Mouse (Mus musculus) layer of hippocampus, postnatal 14 days (tissue): ENCODE results near the gene Mex3b. TPM values are rescaled to one million over a fixed set of nuclear protein-coding genes. Genes with fewer than 3 reads are reported as not detected.
A peak's percentile ranks its signal among the peaks of the same experiment; 100 is the strongest.

Source experiments
- DNase-seq, 2 experiments: peaks; one replicate each; pipeline ENCODE4 v3.0.0; 2021 to 2022; ENCODE audit warnings: low spot score in 2 of 2, mixed read lengths in 1 of 2
- long read RNA-seq, 2 experiments: library from polyadenylated mRNA; stranded (forward); transcript quantifications; one replicate each; pipeline ENCODE4 v2.0.0; 2021
- total RNA-seq, 2 experiments: library from RNA; stranded (reverse); gene quantifications; 2 replicates each; pipeline ENCODE4 v1.2.3; 2021

The Mex3b gene
- total RNA-seq, result 10 to 100 TPM; 29.8 to 30.1 TPM
- long read RNA-seq, experiment 1, transcript Mex3b-201 (2 exons, 3,355 nt), result major isoform, 17 of 22 reads
- long read RNA-seq, experiment 1, partial matches to known transcripts, result 4 of 22 reads
- long read RNA-seq, experiment 1, other reads (novel, unspliced or antisense), result 1 of 22 reads
- long read RNA-seq, experiment 2, transcript Mex3b-201 (2 exons, 3,355 nt), result major isoform, 18 of 26 reads
- long read RNA-seq, experiment 2, partial matches to known transcripts, result 0 of 26 reads
- long read RNA-seq, experiment 2, other reads (novel, unspliced or antisense), result 8 of 26 reads

DNA sequence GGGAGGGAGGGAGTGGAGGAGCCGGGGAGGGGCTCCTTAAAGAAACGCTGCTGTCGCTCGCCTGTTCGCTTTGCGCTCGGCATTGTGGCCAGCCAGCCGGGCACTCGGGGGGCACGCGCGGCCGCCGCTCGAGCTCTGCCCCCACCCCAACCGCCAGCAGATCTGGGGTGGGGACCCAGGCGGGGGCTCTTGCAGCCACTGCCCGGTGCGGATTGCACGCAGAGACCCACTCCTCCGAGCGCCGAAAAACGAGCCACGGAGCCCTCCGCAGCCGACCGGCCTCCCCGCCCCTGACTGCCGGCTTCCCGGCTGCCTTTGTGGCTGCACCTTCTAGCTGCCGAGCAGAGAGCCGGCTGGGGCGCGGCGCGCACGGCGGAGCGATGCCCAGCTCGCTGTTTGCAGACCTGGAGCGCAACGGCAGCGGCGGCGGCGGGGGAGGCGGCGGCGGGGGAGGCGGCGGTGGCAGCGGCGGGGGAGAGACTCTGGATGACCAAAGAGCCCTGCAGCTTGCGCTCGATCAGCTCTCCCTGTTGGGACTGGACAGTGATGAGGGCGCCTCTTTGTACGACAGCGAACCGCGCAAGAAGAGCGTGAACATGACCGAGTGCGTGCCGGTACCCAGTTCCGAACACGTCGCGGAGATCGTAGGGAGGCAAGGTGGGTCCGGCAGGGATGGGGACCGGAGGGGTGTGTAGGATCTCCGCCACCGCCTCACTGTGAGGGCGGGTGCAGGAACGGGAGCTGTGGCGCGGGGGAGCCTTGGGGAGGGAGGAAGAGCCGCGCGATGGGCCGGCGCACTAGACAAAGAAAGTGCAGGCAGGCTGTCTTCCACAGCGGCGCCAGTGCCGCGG lies at the start of gene Mex3b:
Gene Mex3b (plus strand): TSS at position 63 of the 851 bp plus-strand sequence.
- DNase-seq, result peak; percentile 61 to 88

DNA sequence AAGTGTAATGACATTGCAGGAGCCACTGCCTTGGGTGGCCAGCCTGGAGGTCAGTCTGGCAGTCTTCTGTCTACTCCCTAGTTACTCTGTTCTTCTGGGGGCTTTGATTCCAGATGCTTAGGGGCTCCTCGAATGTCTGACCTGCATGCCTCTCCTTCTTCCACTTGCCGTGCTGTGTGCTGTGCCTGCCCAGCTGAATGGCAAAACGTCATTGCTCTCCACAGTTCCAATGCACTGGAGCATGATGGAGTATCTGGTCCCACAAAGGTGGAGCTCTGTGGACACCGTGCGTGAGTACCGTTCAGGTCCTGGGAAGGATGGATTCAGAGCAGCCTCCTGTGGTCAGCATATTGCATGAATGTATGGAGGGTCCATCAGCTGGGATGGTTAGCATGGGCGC lies 47.6 kb upstream of the Mex3b start:
- no peak for DNase-seq

DNA sequence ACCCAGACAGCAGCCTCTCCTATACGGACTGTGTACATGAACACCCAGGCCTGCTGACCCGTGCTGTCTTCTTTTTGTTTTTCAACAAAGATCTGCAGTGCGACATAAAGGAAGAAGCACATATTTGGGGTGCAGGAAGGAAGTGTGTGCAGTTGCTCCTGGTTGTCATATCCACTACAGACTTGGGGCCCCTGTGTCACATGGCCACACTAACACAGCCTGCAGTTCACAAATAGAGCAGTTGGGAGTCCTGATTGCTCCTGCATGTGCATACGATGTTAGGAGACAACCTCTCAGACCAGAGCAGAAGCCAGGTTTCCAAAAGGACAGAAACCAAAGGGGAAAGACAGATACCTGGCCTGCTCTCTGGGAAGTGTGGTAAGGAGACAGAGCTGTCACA lies 46.5 kb upstream of the Mex3b start:
- no peak for DNase-seq

DNA sequence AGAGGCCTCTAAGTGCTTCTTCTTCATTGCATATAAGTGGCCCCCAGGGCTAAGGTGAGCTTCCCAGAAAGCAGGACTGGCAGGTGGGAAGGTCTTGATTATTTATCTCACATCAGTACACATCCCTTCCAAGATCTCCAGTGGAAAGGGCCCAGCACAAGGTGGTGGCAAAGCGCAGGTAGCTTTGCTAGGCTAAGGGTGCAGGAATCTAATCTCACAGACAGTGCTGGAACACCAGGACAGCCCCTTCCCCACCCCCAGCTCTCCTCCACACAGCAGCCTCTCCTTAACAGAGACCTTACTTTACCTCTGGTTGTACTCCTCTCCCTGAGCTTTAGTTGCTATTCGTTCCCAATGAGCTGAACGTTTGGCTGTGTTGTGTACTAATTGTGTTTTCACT lies 45.6 kb upstream of the Mex3b start:
- no peak for DNase-seq

DNA sequence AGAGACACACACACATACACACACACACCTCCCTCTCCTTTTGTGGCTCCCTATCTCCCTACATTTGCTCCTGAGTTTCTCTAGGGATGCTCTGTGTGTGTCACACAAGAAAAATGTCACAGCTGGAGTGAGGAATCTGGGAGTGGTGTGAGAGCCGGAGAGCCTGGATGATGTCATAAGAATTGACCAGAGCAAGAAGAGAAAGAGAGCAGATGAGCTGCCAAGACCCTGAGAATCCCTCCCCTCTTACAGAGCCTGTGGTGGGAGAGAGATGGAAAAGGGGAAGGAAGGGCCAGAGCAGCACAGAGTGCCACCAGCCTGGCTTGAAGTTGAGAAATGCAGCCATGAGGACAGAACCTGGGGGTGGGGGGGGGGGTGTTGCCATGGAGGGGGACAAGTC lies 44.6 kb upstream of the Mex3b start:
- no peak for DNase-seq

DNA sequence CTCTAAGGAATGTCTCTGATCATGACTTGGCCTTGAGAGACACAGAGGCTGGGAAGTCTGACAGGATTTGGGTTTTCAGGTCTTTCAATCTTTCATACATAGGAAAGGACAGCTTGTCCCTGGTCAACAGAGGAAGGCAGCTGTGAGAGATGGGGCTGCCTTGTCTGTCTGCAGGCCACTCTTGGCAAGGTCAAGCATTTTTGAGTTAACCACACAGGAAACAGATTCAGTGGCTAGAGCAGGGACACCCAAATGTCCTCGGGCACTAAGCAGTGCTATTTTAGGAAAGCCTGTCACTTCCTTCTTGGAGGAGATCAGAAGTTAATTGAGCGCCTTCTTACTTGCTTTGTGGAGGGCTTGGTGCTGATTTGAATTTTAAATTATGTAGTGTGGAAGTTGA lies 38.9 kb upstream of the Mex3b start:
- DNase-seq, result no peak

DNA sequence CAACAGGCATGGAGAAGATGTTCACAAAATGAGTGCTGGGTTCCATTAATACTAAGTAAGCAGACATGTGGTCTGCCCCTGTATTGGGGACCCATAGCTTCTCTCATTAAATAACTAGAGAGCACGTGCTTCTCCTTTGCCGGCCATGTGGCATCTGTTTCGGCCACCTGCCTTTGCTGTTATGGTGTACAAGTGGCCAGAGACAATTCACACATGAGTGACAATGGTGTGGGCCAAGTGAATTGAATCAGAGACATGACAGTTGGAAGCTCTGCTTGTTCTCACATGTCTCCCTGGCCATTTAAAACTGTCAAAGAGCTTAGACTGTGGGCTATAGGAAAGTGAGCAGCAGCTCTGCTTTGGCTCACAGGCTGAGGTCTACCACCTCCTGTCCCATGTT lies 37.6 kb upstream of the Mex3b start:
- DNase-seq, result peak in 1 of 2 experiments; percentile 55

DNA sequence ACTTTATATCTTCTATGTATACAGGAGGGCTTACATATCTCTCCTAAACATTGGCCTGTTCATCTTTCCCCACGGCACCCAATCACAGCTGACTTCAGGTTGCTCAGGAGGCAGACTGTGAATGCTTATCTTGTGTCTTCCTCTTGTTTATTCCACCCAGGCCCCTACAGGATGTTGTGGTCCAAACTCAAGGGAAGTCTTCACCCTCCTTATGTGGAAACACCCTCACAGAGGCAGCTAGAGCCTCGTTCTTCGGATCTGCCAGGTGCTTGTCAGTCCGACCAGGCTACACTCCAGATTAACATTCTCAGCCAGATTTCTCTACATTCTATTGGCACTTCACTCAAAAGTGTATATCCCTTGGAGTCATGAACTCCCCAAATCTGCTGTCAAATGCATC lies 32.7 kb upstream of the Mex3b start:
- no peak for DNase-seq

DNA sequence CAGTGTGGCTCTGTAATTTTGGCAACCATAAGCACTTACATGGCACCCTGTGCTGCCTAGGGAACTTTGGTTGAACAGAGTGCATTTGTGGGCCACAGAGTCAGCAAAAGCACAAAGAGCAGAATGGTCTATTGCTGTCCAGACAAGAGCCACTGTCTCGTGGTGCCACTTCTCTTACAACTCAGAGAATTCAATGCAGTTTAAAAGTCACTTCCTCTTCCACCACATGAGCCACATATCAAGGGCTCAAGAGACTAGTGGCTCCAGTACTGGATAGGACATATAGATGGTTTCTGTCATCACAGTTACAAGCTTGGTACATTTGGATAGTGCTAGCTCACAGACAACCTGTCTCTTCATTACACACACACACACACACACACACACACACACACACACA lies 28.7 kb upstream of the Mex3b start:
- no peak for DNase-seq

DNA sequence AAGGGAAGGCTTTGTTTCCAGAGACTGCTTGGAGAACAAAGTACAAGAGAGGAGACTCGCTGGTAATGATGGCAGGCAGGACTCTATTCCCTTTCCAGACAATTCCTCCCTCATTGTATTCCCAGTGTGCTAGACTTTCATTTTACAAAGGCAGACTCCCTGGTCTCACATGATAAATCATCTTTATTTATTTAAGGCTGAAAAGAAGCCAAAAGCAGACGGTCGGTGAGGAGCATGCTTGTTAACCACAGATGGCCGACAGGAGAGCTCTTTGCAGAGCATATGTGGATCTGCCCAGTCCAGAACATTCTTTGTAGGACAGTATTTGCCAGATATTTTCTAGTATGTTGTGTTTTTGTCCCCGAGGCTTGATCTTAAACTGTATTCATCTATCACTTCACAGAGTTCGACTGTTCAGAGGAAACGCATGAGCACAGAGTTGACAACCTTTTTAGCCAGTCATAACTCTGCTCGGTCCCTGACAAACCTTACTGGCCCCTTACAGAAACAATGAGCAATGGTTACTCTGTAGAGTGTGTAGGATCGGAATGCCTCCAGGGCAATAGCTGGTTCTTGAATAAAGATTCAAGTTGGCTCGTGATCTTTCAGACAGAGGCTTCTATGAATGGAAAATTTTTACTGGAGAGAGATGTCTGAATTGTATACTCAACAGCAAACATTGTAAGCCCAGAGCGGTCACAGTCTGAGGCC lies 28.0 kb upstream of the Mex3b start:
- DNase-seq, result peak in 1 of 2 experiments; percentile 64

DNA sequence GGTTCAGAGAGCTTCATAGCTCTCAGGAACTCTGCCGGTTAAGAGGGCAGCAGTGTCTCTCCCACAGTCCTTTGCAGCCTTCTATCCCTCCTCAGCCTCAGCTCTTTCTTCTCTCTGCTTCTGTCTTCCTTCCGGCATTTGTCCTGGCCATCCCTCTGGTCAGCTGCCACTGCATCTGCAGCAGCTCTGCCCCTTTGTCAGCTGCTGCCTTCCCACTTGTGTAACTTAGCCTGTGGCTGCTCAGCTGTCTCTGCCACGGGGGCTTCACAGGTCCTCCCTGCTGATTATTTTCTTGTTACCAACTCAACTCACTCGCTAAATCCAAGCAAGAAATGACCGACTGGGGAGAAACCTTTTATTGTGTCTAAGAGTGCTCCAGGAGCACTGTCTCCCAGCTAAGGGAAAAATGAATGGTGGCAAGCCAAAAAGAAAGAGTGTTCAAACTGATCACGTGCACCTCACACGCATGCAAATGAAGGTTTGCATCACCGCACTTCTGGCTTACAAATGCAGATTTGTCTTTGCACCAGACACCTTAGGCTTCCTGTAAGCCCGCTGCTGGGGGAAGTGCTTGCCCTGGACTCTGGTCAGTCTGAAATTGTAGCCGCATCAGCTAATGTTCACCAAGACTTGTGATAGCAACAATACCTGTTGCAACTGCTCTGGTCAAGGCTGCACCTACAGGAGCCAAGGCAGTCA lies 24.8 kb upstream of the Mex3b start:
- no peak for DNase-seq

DNA sequence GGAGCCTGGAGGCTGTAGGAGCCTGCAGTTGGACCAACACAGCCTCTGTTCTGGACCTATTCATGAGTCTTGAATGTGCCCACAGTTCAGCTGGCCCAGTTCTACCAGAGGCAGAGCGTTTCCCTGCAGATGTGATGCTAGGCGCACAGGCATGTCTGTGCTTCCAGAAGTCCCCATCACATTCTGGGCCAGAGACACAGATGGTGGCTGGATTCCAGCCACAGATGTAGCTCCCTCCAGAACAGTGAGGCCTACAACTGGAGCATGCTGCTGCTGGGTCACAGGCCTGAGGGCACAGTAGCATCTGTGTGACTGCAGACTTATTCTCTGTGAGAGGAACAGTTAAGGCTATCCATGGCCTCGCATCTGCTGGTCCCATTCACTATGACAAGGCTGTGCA lies 16.4 kb upstream of the Mex3b start:
- DNase-seq, result no peak

DNA sequence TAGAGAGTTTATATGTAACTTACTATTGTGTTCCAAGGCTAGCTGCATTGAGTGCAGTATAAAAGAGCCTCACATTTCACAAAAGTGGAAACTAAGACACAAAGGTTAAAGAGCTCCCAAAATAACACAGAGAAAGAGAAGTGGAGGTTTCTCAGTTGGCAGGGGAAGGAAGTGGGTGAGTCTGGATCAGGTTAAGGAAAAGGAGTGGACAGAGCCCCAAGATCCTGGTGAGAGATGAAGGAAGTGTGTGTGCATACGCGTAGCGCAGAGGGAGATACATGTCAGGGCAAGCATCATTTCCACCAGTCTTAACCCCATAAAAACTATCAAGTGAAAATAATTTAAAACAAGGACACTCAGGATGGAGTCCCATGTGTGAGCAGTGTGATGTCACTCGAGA lies 15.5 kb upstream of the Mex3b start:
- DNase-seq, result no peak

DNA sequence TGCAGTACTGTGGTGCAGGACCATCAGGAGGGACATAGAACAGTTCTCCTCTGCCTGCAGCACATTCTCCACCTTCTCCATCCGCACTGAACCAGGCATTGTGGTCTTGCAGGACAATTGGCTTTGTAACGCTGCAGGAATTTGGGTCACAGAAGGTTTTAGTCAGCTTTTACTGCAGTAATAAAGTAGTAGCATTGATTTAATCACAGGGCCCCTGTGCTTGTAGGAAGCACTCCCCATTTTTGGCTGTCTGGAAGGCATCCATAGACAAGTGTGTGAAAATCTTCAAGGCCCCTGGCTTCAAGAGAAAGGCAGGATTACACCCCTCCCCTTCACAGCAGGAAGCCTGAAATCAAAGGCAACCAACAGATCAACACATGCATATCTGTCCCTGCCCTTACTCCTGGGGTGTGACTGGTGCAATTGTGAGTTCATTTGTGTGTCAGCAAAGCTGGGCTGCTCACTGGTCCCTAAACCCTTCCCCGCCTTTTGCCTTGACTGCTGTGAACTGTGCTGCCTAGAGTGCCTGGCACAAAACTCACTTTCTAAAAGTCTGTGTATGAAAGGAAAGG lies 12.9 kb upstream of the Mex3b start:
- no peak for DNase-seq

DNA sequence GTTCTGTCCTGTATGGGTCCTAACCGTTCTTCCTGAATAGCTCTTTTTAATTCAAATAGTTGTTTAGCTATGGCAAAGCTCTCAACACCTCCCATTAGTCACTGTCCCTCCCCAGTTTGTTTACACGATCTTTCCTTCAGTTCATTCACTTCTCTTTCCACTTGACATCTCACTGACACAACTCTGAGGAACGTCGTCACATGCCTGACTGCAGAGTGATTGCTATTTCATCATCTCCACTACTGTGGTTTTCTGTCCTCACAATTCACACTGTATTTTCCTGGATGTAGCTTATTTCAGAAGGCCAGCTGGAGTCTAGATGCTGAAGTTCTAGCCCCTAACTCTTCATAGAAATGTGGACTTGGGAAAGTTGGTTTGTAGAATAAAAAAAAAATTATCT lies 8.5 kb upstream of the Mex3b start:
- DNase-seq, result no peak

DNA sequence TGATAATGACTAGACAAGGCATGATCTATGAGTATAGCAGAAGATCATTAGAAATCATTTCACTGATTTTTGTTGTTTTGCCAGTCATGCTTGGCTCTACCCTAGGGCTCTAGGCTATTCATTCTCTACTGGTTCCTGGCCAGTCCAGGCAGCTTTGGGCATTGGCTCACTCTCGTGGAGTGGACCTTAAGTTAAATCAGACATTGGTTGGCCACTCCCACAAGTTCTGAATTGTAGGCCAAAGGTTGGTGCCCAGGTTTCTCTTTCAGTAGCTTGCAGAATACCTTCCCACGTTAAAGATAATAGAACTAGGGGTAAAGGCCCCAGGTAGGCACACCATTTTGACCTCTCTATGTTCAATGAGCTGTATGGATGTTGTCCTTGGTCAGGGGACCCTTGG lies 6.5 kb upstream of the Mex3b start:
- no peak for DNase-seq

DNA sequence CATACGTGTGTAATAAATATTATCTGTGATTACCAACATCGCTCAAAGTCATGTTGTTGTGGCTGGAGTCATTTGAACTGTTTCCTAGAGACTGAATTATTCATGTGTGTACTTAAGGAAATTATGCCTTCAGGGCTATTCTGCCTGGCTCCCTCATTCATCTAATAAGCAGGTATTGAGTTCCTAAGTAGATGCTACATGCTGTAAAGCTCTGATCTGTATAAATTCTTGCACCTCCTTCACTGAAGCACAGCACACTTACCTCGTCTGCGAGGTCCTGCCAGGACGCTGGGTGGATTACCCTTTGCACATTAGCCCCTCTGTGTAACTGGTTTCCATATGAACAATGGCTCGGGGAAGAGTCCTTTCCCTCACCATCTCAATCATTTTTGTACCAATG lies 3.8 kb upstream of the Mex3b start:
- no peak for DNase-seq

DNA sequence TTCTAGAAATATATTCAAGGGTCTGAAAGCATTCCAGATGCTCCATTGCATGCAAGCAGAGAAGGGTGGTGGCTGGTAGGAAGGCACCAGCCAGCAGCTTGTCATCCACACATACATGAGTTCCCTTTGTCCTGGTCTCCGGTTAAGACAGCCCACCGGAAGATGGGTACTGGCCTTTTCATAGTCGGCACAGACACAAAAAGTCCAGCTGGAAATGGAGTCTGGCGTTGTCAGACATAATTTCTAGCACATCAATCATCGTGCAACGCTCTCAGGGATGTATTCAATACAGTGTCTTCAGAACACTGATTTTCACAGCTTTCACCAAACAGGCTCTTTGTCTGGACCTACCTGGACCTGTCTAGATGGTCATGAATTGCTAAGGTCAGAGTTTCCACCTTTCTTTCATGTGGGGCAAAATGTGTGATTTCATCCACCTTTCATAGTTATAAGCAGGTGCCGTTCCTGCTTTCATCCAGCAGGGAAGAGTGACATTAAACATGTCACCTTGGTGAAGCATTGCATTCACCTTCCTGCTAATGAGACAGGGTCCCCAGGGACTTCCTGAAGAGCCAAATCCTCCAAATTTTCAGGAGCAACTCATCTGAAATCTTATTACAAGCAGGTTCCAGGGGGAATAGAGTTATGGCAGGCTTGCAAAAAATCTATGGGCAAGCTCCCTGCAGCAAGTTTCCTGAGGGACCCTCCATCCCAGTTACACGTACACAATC lies 2.7 kb upstream of the Mex3b start:
- DNase-seq, result peak in 1 of 2 experiments; percentile 10

DNA sequence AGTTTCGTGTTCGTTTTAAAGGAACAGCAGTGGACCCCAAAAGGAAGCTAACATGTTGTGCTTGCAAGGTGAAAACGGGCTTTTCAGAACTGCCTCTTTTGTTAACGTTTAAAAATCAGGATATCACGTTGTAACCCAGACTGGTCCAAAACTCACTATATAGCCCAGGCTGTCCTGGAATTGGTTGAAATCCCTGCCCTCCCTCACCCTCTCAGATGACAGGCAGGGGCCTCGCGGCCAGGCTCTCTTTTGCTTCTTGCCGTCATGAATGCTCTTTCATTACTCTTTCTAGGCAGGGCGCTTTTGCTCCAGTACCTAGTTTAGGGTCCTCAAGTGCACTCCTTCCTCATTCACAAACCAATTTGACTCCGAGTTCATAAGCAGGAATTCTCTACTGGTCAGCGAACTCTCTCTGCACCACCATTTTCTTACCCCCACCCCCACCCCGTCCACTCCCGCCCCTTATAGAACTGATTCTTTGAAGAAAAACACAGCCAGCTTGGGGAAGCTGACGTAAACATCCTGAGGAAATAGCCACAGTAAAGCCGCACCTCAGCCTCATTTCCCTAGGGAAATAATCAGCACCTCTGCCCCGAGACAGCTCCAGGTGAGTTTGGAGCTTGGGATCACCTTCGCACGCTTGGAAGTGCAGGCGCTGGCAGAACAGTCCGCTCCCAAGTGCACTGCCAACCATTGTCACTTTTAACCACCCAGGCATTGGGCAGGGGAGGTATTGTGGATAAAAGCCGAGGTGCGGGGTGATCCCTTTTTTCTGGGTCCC lies 2.0 kb upstream of the Mex3b start:
- peak in 1 of 2 experiments; percentile 26 for DNase-seq
